Mouse (Mus musculus): ENCODE measurements around the gene Slc35f1.
"Not testable (repeated sequence)": the region's sequence is repeated elsewhere in the genome, so short reads cannot be mapped to it uniquely, and the experiment has no call there.

GRCm38 (mm10) chr10:52896724-52897123, 206.4 kb downstream of the Slc35f1 start:
- TF ChIP-seq CTCF (IDR thresholded peaks at IDR 0.05 in 2 of 3, conservative IDR thresholded peaks at IDR 0.05 in 1 of 3; ENCODE audit: control insufficient read depth in 1 of 3, insufficient read depth in 1 of 3, low read depth in 2 of 3, low read length in 3 of 3, poor library complexity in 1 of 3, severe bottlenecking in 1 of 3); JUND (IDR thresholded peaks at IDR 0.05; ENCODE audit: low read depth, low read length); TAL1 (IDR thresholded peaks at IDR 0.05; ENCODE audit: low read length): not testable (repeated sequence)

All from MEL (cell line).